Mouse (Mus musculus): Measurements from ENCODE around the gene Pex3.

DNA sequence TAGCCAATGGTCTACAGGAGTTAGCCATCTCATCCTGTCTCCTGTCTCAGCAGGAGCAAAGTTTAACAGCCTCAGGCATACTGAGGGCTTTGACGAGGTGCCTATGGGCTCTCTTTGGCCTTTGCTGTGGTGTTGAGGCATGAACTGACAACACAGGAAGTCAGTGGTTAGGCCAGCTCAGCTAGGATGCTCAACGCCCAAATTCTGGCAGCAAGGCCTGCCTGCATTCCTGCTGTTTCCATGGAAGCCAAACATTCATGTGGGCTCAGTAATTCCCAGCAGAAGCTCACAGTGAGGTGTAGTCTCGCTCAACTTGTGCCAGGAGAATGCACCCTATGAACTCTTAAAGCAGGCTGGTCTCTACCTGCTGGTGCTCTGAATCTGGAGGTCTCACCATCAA, 43.1 kb upstream of the Pex3 start:
- TF ChIP-seq CTCF (IDR thresholded peaks at IDR 0.05; ENCODE audit: low read depth), result no peak
- no peak for TF ChIP-seq EP300 (optimal IDR thresholded peaks at IDR 0.05)
